Mouse (Mus musculus) forebrain, embryonic 13.5 days (tissue): ENCODE measurements at regions not wholly inside any gene's neighbourhood (a gene's known extent, or its start where the extent isn't known, plus 50 kb on each side); places are given as distances from the start of the nearest gene placed in this dataset.

Experiments used
- ATAC-seq: fragments of 200-750 bp; cut with Nextera tagmentation; 2 replicates; pipeline ENCODE4 v1.8.0; 2017
- H3K27ac ChIP-seq: fragments of 300-500 bp; sonication (generic); 2 replicates; pipeline ENCODE4 v1.5.1; 2015; ENCODE audit warnings: inconsistent platforms, mild to moderate bottlenecking, moderate library complexity
- H3K27me3 ChIP-seq: fragments of 300-500 bp; sonication (generic); 2 replicates; pipeline ENCODE4 v1.6.1; 2015; ENCODE audit warnings: mild to moderate bottlenecking, inconsistent platforms
- H3K36me3 ChIP-seq: fragments of 300-500 bp; sonication (generic); 2 replicates; pipeline ENCODE4 v1.6.1; 2015; ENCODE audit warnings: mild to moderate bottlenecking, inconsistent platforms; ENCODE audit not compliant: poor library complexity, severe bottlenecking
- H3K4me1 ChIP-seq: fragments of 300-500 bp; sonication (generic); 2 replicates; pipeline ENCODE4 v1.6.1; 2015; ENCODE audit warnings: inconsistent platforms
- H3K4me2 ChIP-seq: fragments of 300-500 bp; sonication (generic); 2 replicates; pipeline ENCODE4 v1.6.1; 2015; ENCODE audit warnings: inconsistent platforms, mild to moderate bottlenecking, moderate library complexity
- H3K4me3 ChIP-seq: fragments of 300-500 bp; sonication (generic); 2 replicates; pipeline ENCODE4 v1.5.1; 2015; ENCODE audit warnings: mild to moderate bottlenecking, inconsistent platforms
- H3K9ac ChIP-seq: fragments of 300-500 bp; sonication (generic); 2 replicates; pipeline ENCODE4 v1.6.1; 2015; ENCODE audit warnings: mild to moderate bottlenecking, inconsistent platforms
- H3K9me3 ChIP-seq: fragments of 300-500 bp; sonication (generic); replicated peaks from 2 replicates; pipeline ENCODE4 v1.6.1; 2016; ENCODE audit warnings: inconsistent platforms
- whole genome bisulfite sequencing: fragments of 180-500 bp; shearing (Covaris S2); methylation state at CpG from one replicate; pipeline ENCODE4 v1.1.7; 2015; 5-methylcytosine and 5-hydroxymethylcytosine counted together

DNA sequence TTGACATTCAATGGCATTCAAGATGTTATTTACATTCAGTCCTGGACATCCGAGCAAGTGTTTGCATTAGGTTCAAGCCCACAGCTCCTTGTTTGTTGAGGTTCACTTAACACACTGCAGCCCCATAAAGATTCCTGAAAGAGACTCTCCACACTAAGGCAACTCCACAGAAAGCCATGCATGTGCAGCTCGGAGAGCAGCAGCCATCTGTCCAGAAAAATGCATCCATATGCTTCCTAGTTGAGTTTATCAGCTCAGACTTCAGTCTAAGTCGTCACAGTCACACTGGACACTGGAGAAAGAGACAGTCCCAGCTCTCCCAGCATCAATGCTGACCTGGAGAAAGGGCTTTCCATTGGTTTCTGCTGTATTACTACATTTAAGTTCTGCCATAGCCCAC, 339.7 kb downstream of the Epha4 start:
- no peak overlapping the region for H3K4me2 ChIP-seq
- no peak overlapping the region for H3K9ac ChIP-seq
- 70% methylated on average over 3 of the region's 3 CpGs for WGBS
- H3K27ac ChIP-seq: no peak overlapping the region
- H3K36me3 ChIP-seq: no peaks in the 10 kb centered on the region
- H3K4me1 ChIP-seq: no peaks in the 10 kb centered on the region
- no peaks in the 10 kb centered on the region for H3K9me3 ChIP-seq
- H3K27me3 ChIP-seq: no peaks in the 10 kb centered on the region
- H3K4me3 ChIP-seq: no peak overlapping the region
- ATAC-seq: no peak

DNA sequence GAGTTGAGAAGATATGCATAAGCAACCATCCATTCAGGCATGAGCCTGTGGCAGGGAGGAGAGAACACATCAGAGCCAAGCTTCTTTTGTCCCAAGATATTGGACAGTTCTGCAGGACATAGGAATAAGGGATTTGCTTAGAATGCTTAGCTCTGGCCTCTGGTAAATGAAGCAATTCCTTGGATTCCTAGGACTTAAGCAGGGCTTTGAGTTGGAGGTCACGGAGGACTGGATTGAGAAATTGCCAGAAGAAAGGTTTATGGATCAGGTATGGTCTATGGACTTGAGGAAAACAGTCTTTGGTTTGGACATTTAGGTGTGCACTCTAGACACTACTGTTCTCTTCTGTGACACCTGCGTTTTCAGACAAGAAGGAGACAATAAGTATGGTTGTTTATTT, 338.4 kb downstream of the Epha4 start:
- no peaks in the 10 kb centered on the region for H3K27me3 ChIP-seq
- no peak overlapping the region for H3K9ac ChIP-seq
- no peaks in the 10 kb centered on the region for H3K4me1 ChIP-seq
- no peak overlapping the region for H3K4me3 ChIP-seq
- no peak overlapping the region for H3K4me2 ChIP-seq
- no peaks in the 10 kb centered on the region for H3K36me3 ChIP-seq
- no peak for ATAC-seq
- no peaks in the 10 kb centered on the region for H3K9me3 ChIP-seq
- H3K27ac ChIP-seq: no peak overlapping the region
- WGBS: 90% methylated on average over 2 of the region's 2 CpGs

DNA sequence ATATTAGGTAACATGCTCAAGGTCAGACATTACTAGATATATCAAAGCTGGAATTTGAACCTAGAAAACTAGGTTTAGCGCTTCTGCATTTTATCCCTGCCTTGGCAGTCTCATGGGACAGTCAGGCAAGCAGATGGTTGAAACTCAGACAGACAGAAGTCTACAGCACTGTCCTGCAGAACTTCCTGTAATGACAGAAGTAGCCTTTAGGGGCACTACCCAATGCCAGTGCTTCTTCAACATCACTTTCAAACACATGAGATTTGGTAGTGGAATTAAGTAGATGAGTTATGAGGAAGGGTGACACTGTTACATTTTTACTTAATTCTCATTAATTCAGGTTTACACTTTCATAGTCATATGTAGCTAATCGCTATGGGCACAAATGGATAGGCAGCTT, 330.9 kb downstream of the Epha4 start:
- no peak overlapping the region for H3K4me3 ChIP-seq
- no peak overlapping the region for H3K9ac ChIP-seq
- no peak overlapping the region for H3K27ac ChIP-seq
- H3K4me2 ChIP-seq: no peak overlapping the region
- no peaks in the 10 kb centered on the region for H3K9me3 ChIP-seq
- no peaks in the 10 kb centered on the region for H3K36me3 ChIP-seq
- no peak for ATAC-seq
- WGBS: 91% methylated on average over 2 of the region's 2 CpGs
- no peaks in the 10 kb centered on the region for H3K27me3 ChIP-seq
- H3K4me1 ChIP-seq: no peaks in the 10 kb centered on the region

DNA sequence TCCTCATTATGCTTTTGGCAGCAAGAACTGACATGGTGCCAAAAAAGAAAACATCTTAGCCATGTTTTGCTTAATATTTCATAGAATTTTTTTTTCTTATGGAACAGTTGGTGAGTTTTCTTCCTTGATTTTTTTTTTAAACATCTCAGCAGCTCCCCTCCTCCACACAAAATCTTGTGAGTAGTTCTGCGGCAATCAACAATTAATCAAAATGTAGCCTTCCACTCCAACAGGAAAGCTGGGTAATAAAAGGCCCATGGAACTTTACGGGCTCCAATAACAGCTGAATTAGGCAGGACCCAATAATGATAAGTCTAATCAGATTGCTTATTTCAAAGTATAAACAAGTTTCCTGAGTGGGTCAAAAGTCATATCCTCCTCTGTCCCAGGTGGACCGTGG, 324.7 kb downstream of the Epha4 start:
- no peak overlapping the region for H3K4me2 ChIP-seq
- no peaks in the 10 kb centered on the region for H3K36me3 ChIP-seq

DNA sequence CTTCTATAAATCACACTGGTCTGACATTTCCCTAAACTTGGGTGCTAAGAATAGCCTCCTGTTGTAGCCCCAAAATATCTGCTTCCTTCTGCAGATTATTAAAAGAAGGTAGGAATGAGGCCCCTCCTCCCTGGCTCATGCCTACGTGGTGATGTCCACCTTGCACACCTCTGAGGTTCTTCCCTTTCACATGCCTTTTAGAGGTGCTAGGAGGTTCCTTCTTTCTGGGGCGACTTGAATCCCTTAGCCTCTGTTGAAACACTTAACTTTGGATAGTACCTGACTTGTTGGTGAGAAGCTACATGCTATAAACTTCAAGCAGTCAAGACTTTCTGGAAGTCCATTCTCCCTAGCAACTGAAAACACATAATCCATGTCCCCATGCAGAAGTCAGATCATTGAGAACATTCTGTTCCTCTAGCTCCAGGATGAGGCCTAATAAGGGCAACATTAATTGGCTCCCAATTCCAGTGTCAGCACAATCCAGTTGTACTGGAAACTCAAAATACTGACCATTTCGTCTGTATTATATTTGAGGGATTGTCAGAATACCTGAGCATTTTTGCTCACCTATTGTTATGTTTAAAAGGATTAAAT, 313.5 kb downstream of the Epha4 start:
- H3K36me3 ChIP-seq: no peaks in the 10 kb centered on the region
- H3K4me1 ChIP-seq: no peaks in the 10 kb centered on the region
- no peaks in the 10 kb centered on the region for H3K27me3 ChIP-seq
- WGBS: 77% methylated on average over 3 of the region's 3 CpGs
- H3K4me3 ChIP-seq: no peak overlapping the region
- no peak for ATAC-seq
- no peak overlapping the region for H3K9ac ChIP-seq
- no peak overlapping the region for H3K4me2 ChIP-seq
- H3K9me3 ChIP-seq: no peaks in the 10 kb centered on the region
- H3K27ac ChIP-seq: no peak overlapping the region

More for the DNA sequence above, 324.7 kb downstream of the Epha4 start:
- no peak overlapping the region for H3K9ac ChIP-seq
- no peak for ATAC-seq
- H3K27me3 ChIP-seq: no peaks in the 10 kb centered on the region
- H3K4me3 ChIP-seq: no peak overlapping the region
- H3K27ac ChIP-seq: no peak overlapping the region
- no peaks in the 10 kb centered on the region for H3K9me3 ChIP-seq
- 78% methylated on average over 3 of the region's 3 CpGs for WGBS
- H3K4me1 ChIP-seq: no peaks in the 10 kb centered on the region

DNA sequence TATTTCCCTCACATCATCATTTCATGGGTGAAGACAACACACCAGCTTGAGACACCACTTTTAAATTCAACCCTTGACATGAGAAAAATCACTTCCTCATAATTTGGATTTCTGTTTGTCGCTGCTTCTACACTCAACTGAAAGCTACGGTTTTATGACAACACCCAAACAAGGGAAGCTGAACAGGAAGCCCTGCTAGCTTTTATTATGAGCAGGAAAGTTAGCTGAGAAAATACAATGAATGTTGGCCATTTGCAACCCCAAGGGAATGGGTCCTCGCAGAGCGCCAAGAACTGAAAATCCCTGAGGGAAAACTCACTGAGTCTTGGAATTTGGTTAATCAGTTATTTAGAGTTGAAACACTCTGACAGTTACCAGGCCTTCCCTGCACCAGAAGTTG, 311.9 kb downstream of the Epha4 start:
- ATAC-seq: no peak
- no peaks in the 10 kb centered on the region for H3K27me3 ChIP-seq
- no peak overlapping the region for H3K27ac ChIP-seq
- H3K9me3 ChIP-seq: no peaks in the 10 kb centered on the region
- no peak overlapping the region for H3K4me3 ChIP-seq
- 93% methylated on average over 4 of the region's 4 CpGs for WGBS
- no peaks in the 10 kb centered on the region for H3K36me3 ChIP-seq
- no peak overlapping the region for H3K9ac ChIP-seq
- no peak overlapping the region for H3K4me2 ChIP-seq
- no peaks in the 10 kb centered on the region for H3K4me1 ChIP-seq

DNA sequence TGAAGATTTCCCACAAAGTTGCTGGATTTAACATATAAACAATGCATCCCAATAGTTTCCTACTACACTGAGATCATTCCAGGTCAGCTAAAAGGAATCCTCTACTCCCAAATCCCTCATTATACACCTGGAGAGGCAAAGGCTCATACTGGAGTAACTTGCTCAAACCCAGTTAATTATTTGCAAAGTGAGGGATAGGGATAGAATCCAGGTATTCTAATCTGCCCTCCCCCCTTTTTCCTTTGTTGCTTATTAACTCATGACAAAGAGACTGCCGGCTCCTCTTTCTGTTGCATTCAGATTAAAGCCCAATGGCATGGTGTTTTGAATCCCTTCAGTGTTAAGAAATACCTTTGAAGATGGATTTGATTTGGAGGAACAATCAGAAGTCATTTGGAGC, 308.4 kb downstream of the Epha4 start:
- H3K4me1 ChIP-seq: no peaks in the 10 kb centered on the region
- no peak overlapping the region for H3K4me2 ChIP-seq
- no peaks in the 10 kb centered on the region for H3K36me3 ChIP-seq
- no peak for ATAC-seq
- no peak overlapping the region for H3K4me3 ChIP-seq
- no peaks in the 10 kb centered on the region for H3K9me3 ChIP-seq
- no peak overlapping the region for H3K9ac ChIP-seq
- H3K27ac ChIP-seq: no peak overlapping the region
- no peaks in the 10 kb centered on the region for H3K27me3 ChIP-seq
- 20% methylated on average over 1 of the region's 1 CpGs for WGBS

DNA sequence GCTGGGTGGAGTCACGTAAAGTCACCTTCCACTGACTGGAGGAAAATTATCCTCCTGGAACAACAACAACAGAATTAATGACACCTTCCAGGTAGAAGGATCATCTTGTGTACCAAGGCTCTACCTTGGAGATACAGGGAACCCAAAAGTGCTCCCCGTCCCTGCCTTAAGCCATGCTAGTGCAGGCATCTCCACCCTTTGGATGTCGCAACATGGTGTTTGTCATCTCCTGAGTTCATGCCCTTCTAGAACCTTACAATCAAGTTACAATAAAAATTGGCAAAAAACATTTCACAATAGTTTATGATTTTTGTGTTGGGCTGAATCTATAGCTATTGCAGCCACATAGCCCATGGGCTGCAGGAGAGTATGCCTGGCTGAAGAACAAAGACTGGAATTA, 305.5 kb downstream of the Epha4 start:
- Histone ChIP-seq H3K27me3 (no peaks in the 10 kb centered on the region), H3K4me2 (no peak overlapping the region), H3K4me1 (peaks cover 6% of the 10 kb centered on the region), H3K9ac (no peak overlapping the region), H3K36me3 (no peaks in the 10 kb centered on the region), H3K27ac (no peak overlapping the region), H3K9me3 (no peaks in the 10 kb centered on the region), H3K4me3 (no peak overlapping the region)
- whole genome bisulfite sequencing: 94% methylated on average over 3 of the region's 3 CpGs
- ATAC-seq: no peak

DNA sequence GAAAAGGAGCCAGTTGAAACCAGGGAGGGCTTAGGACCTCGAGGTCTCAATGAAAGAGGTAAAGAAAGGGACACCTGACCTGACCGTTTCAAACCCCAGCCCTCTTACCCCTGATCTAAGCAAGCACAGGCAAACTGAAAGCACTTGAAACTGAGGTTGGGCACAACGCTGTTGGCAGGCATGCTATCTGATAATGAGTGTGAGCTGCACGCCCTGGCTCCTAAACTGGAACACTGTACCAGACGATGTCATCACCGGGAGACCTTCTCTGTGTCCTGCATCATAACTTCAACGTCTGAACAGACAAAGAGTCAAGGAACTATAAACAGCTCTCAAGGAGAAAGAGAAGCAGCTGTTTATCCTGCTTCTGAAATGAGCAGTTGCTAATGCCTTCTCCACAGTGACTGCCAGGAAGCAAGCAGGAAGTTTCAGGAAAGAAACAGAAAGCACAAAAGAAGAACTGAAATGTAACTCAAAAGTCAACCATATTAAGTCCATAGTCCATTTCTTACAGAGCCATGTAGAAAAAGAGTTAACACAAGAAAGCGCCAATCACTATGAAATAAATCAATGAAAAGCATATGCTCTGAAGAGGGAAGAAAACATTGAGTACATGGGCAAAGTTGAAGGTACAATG, 301.3 kb downstream of the Epha4 start:
- peaks cover 6% of the 10 kb centered on the region for H3K4me1 ChIP-seq
- H3K27ac ChIP-seq: no peak overlapping the region
- no peak for ATAC-seq
- no peak overlapping the region for H3K4me3 ChIP-seq
- no peak overlapping the region for H3K4me2 ChIP-seq
- WGBS: 53% methylated on average over 8 of the region's 8 CpGs
- no peaks in the 10 kb centered on the region for H3K36me3 ChIP-seq
- H3K9ac ChIP-seq: no peak overlapping the region
- no peaks in the 10 kb centered on the region for H3K9me3 ChIP-seq
- H3K27me3 ChIP-seq: no peaks in the 10 kb centered on the region

DNA sequence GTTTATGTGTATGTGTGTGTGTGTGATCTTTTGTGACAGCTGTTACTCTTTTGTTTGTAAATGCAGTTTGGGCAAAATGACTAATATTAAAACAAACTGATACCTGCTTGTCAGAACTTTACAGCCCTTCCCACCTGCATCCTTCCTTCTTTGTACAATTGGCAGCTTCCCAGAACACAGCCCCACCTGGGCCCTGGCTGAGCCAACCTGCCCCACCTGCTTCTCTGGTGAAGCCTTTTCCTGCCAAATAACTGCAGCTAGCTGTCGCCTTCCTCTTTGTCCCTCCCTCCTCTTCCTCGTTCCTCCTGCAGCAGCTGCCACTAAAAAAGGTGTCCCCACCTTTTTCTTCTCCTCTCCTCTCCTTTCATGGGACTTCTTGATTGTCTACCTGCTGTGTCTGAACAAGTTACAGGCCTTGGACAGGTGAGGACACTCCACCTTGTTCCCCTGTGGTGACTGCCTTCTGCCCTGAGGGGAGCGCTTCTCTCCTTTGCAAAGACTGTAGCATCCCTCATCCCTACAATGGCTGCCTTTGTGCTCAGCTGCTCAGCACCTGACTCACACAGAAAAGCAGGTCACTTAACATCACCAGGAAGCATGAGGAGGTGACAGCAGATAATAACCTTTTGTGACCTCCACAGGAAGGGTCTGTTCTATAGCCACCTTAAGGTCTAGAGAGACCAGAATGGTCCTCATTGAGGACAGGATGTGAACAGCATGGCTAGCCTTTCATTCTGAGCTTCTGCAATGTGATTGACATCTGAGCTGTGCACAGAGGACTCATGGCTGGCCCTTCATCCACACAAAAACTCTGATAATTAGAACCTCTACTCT, 295.2 kb downstream of the Epha4 start:
- ATAC-seq: no peak
- 60% methylated on average over 3 of the region's 3 CpGs for WGBS

DNA sequence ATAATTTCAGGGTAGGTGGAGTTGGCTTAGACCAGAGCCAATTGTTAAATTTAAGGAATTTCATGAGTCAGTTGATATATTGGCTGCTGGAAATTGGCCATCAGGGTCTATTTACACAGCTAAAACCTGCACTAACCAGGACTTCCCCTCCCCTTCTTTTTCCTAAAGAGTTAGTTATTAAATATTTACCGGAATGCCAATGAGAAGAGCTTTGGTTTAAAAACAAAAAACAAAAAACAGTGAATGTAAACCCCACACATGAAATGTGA, 294.6 kb downstream of the Epha4 start:
- ATAC-seq: no peak
- Histone ChIP-seq H3K4me3 (no peak overlapping the region), H3K4me2 (no peak overlapping the region), H3K4me1 (no peaks in the 10 kb centered on the region), H3K27me3 (no peaks in the 10 kb centered on the region), H3K9me3 (no peaks in the 10 kb centered on the region), H3K36me3 (no peaks in the 10 kb centered on the region), H3K9ac (no peak overlapping the region), H3K27ac (no peak overlapping the region)
- 91% methylated on average over 1 of the region's 1 CpGs for WGBS

More for the DNA sequence above, 295.2 kb downstream of the Epha4 start:
- Histone ChIP-seq H3K4me3 (no peak overlapping the region), H3K27ac (no peak overlapping the region), H3K27me3 (no peaks in the 10 kb centered on the region), H3K4me2 (no peak overlapping the region), H3K9me3 (no peaks in the 10 kb centered on the region), H3K36me3 (no peaks in the 10 kb centered on the region), H3K9ac (no peak overlapping the region), H3K4me1 (no peaks in the 10 kb centered on the region)

DNA sequence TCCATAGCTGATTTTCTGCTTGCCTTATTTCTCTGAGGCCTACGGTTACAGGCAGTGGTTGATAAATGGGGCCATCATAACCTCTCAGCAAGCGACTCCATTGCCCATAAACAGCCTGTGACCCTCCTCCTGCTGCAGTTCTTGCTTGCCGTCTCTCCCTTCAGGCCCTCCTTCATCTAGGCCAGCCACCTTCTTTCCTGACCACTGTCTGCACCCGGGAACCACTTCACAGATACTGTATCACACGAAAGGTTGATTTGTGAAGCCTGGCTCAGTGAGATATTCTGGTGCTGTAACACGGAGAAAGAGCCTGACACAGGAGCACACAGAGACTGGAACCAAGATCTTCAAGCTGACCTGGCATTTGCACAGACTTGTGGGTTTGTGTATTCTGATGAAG, 294.1 kb downstream of the Epha4 start:
- Histone ChIP-seq H3K36me3 (no peaks in the 10 kb centered on the region), H3K9me3 (no peaks in the 10 kb centered on the region), H3K27ac (no peak overlapping the region), H3K4me3 (no peak overlapping the region), H3K4me2 (no peak overlapping the region), H3K4me1 (no peaks in the 10 kb centered on the region), H3K27me3 (no peaks in the 10 kb centered on the region), H3K9ac (no peak overlapping the region)
- no peak for ATAC-seq
- 88% methylated on average over 6 of the region's 6 CpGs for WGBS
